Mouse (Mus musculus) kidney, adult 2 months (tissue): ENCODE data around the gene Trpm3. TPM values are rescaled to one million over a fixed set of nuclear protein-coding genes. Genes with fewer than 3 reads are reported as not detected.

Source experiments
- DNase-seq: peaks from one replicate; pipeline ENCODE4 v3.0.0; 2021
- H3K27ac ChIP-seq: fragments of 200-500 bp; 2 replicates; pipeline ENCODE4 v1.5.1; 2012; ENCODE audit warnings: low read depth, low read length, control low read depth, inconsistent platforms; ENCODE audit not compliant: insufficient read depth
- H3K27me3 ChIP-seq: fragments of 200-500 bp; replicated peaks from 2 replicates; pipeline ENCODE4 v1.6.1; 2012; ENCODE audit warnings: mild to moderate bottlenecking, moderate library complexity, low read length, inconsistent platforms; ENCODE audit not compliant: control insufficient read depth, insufficient read depth
- H3K36me3 ChIP-seq: fragments of 200-500 bp; 2 replicates; pipeline ENCODE4 v1.6.1; 2012; ENCODE audit warnings: mild to moderate bottlenecking, moderate library complexity, low read length, inconsistent platforms; ENCODE audit not compliant: control insufficient read depth, insufficient read depth
- H3K4me1 ChIP-seq: fragments of 200-500 bp; 2 replicates; pipeline ENCODE4 v1.6.1; 2011; ENCODE audit warnings: low read length; ENCODE audit not compliant: control insufficient read depth, insufficient read depth
- H3K4me3 ChIP-seq: fragments of 200-500 bp; 2 replicates; pipeline ENCODE4 v1.5.1; 2011; ENCODE audit warnings: mild to moderate bottlenecking, low read depth, low read length, control low read depth; ENCODE audit not compliant: insufficient read depth
- CTCF ChIP-seq: fragments of 200-500 bp; conservative IDR thresholded peaks from 2 replicates; pipeline ENCODE4 v1.5.1; 2011; ENCODE audit warnings: low read depth, mild to moderate bottlenecking, control low read depth, low read length, moderate library complexity, mixed read lengths; ENCODE audit not compliant: insufficient read depth, insufficient read length
- POLR2A ChIP-seq: fragments of 200-500 bp; IDR thresholded peaks from one replicate; pipeline ENCODE4 v1.6.1; 2011; ENCODE audit warnings: low read depth, low read length, control low read depth
- WGBS: fragments of 180-500 bp; shearing (Covaris S2); methylation state at CpG from one replicate; pipeline ENCODE4 v1.1.7; 2018; 5-methylcytosine and 5-hydroxymethylcytosine counted together
- polyA plus RNA-seq: library from polyadenylated mRNA; depleted of rRNA; stranded (reverse); fragments of >200 nt; gene quantifications from 2 replicates; pipeline ENCODE4 v1.2.3, GENCODE M21; 2012

The Trpm3 gene
- polyA plus RNA-seq, 1 experiment = 0.80 TPM

GRCm38 (mm10) chr19:23042168-23042733 lies 903.4 kb downstream of the Trpm3 start:
- Histone ChIP-seq H3K4me1 (peaks cover 26% of the 10 kb centered on the region), H3K27me3 (no peaks in the 10 kb centered on the region), H3K36me3 (no peaks in the 10 kb centered on the region), H3K4me3 (no peak overlapping the region), H3K27ac (peak overlapping the region; percentile 36)
- TF ChIP-seq POLR2A (no peak), CTCF (no peak)
- WGBS = 34% methylated on average over 6 of the region's 6 CpGs
- DNase-seq = peak; percentile 62

- H3K27me3 ChIP-seq = no peaks in the 10 kb centered on the region
- DNase-seq = no peak
- H3K27ac ChIP-seq = no peak overlapping the region
- H3K4me3 ChIP-seq = no peak overlapping the region
- H3K4me1 ChIP-seq = peaks cover 26% of the 10 kb centered on the region
- H3K36me3 ChIP-seq = no peaks in the 10 kb centered on the region
- no peak for TF ChIP-seq POLR2A
These were observed 904.9 kb downstream of the Trpm3 start for GRCm38 (mm10) chr19:23043699-23044098.
